Mouse (Mus musculus): ENCODE data around the gene Map3k13.
"Not testable (repeated sequence)": the region's sequence is repeated elsewhere in the genome, so short reads cannot be mapped to it uniquely, and the experiment has no call there.

Gene Map3k13

DNA sequence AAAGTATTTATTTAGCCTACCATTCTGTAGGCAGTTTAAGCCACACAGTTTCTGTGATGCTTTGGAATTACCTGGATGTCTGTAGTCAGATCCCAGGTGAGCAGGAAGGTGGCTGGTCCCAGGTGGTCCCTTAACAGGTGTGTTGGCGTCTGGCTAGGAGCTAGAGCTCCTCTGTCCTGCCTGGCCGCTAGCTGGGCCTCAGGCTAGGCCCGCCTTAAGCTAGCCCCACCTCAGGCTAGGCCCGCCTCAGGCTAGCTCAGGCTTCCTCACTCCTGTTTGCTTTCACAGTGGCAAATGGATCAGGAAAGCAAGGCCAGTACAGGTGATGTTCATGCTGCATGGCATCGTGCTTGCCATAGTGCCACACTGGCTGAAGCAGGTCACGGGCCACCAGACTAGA is 112.8 kb downstream of the Map3k13 start:
- no peak for DNase-seq (ENCODE audit: low read depth)

DNA sequence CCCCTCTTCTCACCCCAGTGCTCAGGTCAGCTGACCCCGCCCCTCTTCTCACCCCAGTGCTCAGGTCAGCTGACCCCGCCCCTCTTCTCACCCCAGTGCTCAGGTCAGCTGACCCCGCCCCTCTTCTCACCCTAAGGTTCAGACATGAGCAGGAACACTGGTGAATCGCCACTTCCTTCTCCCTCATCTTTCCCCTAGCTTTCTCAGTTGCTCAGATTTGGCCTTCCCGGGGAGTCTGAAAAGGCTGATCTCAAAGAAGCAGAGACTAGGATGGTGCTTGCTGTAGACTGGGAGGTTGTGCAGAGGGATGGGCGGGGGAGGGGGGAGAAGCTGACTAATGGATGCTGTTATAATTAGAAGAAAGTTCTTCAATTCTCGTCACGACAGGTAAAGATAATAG is 114.8 kb downstream of the Map3k13 start:
- DNase-seq (ENCODE audit: low read depth), result not testable (repeated sequence)

DNA sequence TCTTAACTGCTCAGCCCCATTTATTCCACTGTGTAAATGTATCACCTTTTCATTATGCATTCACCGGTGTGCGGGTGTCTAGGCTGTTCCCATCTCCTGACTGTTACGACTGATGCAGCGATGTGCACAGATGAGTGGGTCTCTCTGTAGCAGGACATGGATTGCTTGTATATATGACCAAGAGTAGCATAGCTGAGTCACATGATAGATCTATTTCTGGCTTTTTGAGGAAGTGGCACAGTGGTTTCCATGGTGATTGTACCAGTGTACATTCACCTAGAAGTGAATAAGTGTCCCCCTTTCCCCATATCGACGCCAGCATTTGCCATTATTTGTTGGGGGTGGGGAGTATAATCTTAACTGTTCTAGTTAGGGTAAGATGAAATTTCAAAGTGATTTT is 119.2 kb downstream of the Map3k13 start:
- DNase-seq (ENCODE audit: low read depth), result no peak

DNA sequence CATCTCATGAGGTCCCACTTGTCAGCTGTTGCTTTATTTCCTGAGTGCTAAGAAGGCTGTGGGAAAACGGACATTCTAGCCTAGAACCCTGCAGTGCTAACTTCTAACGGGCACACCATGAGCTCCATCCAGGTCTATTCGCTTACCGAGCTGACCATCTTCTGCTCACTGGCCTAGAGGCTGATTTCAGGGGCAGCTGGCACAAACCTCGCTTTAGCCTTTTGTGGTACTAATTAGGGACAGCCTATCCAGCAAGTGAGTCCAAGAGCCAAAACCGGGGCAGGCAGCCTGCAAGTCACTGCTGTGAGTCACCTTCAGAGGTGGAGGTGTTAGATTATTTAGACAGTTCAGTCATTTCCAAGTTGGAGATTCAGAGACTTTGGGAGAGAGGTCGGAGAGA is 122.5 kb downstream of the Map3k13 start:
- no peak for DNase-seq (ENCODE audit: low read depth)

DNA sequence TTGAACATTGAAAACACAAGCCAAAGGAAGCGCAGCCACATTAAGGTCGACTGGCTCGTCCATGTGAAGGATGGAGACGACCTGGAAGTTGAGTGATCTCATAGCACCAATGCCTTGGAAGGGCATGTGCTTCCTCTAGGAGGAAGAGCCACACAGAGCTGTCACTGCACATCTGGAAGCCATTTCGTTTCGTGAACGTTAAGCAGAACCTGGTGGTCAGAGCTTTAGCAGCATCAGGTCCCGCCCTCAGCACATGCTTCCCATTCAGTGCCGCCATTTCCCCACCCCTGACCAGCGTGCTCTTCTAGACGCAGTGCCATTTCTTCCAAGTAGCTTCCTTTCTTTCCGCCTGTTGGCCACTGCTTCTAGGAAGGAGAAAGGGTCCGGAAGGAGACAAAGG is 134.3 kb downstream of the Map3k13 start:
- DNase-seq (ENCODE audit: low read depth), result no peak

DNA sequence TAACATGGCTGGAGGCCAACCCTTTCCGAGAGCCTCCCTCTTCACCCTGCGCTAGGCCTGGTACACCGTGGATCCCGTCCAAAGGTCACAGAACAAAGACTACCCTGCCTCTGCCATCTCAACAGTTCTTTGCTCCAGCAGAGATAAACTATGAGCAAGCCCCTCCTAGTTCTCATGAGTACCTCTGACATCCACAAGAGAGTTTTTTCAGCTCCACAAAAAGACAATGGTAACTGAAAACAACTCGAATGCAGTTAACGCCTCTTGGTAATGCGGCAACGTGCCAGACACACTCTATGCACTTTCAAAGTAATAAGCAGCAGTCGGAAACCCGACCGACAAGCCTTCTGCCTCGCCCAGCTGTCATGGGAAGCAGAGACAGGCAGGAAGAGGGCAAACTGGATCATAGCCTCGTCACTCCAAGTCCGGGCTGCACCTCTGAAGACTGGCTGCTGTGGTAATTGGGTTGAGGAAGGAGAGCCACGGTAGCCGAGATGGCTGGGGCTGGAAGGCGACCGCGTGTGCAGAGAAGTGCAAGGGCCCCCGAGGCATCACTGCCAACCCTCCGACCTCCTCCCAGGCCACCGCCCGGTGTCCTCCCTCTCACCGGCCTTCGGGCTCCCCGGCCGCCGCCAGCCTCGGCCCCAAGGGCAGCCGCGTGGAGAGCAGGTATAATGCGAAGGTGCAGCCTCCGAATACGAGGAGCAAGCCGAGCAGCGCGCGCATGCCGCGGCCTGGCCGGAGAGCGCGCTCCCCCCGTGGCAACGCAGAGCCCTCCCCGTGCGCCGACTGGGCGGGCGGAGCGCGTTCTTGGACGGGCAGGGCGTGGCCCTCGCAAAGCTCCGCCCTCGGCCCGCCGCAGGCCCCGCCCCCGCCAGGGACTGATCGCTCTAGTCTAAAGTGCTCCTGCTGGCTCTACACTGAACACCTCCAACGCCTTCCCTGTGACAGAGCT is 152.9 kb downstream of the Map3k13 start, which contains the start of gene Tmem41a:
Tmem41a (minus strand) TSS at position 792 of the 955 bp plus-strand sequence.
- peak; percentile 89 for DNase-seq (ENCODE audit: low read depth)

DNA sequence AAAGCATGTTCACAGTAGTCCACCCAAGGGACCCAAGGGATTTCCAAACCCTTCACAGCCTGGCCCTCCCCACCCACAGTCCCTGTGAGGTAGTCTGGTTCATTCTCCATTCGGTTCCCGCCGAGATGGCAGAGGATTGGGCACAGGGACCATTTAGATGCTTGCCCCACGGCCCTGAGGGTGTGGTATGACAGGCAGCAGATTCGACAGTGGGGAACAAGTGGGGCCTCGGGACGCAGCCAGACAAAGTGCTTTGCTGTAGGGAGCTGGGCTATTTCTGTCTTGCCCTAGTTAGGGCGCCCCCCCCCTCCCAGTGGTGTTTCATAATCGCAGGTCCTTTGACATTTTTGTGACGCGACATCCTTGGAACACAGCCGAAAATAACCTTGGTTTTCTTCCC is 161.4 kb downstream of the Map3k13 start:
- no peak for DNase-seq (ENCODE audit: low read depth)

DNA sequence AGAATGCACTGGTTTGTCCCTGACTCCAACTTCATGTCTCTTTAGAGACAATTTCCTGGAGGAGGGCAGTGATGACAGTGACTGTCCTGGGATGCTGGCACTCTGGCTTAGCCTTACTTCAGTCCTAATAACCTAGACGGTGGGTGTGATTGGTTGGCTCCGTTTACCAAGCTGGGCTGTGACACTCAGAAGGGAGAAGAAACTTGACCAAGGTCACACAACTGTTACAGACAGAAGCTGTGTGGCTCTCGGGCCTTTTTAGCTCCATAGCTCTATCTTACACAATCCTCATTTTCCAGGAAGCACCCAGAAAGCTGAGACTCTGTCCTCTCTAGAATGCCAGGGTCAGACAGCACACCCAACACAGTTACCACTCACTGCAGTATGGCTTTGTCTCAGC is 171.4 kb downstream of the Map3k13 start:
- DNase-seq (ENCODE audit: low read depth), result no peak

DNA sequence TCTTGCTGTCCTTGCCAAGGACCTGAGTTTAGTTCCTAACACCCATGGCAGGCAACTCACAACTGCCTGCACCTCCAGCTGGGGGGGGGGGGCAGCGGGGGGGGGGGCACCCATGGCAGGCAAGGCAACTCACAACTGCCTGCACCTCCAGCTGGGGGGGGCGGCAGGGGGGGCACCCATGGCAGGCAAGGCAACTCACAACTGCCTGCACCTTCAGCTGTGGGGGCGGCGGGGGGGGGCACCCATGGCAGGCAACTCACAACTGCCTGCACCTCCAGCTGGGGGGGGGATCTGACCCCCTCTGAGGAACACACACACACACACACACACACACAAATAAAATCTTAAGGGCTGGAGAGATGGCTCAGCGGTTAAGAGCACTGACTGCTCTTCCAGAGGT is 175.7 kb downstream of the Map3k13 start:
- DNase-seq (ENCODE audit: low read depth), result no peak

DNA sequence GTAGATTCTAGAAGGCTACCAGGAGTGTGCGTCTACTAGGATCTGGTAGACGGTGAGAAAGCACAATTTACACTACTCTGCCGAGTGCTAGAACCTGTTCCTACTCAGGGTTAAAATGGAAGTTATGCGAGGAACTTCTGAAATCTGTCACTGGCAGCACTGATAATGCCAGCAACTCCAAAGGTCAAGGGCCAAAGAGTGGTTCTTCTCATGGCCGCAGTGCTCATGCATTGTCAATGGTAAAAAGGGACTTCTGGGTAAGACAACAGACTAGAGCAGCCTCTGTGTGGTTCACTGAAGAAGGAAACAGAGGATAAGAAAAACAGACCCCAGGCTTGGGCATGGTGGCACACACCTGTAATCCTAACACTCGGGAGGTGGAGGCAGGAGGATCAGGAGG is 176.4 kb downstream of the Map3k13 start:
- DNase-seq (ENCODE audit: low read depth), result no peak

DNA sequence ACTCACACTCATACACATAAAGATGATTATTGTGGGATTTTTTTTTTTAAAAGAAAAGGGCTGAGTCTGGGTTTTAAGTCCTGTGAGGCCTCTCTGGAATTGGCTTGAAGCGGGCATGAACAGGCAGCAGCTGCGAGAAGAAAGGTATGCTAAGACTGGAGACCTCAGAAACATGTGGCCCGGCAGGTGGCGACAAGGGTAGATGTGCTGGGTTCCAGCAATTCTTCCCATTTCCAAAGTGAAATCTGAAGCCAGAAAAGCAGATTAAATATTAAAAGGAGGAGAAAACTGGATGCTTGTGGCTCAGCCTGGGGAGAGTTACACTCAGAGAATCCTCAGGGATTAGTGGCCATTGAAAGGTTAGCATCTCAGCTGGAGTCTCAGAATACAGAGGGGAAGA is 177.3 kb downstream of the Map3k13 start:
- DNase-seq (ENCODE audit: low read depth), result no peak

DNA sequence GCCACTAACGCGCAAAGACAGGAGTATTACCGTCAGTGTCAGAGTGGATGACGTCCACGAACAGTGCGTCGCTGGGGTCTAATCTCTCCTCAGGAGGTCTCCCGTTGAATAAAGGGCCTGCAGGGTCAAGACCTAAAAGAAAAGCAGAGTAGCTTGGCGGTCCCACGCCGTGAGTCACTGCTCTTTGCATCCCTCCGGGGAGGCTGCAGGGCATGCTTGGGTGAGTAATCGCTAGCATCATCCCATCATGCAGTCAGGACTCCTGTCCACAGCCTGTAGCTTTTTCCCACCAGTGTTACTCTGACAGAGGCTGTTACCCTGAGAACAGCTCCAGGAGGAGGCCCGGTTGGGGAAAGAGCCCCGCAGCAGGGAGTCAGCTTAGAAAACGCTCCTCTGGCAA is 182.1 kb downstream of the Map3k13 start:
- DNase-seq (ENCODE audit: low read depth), result no peak

DNA sequence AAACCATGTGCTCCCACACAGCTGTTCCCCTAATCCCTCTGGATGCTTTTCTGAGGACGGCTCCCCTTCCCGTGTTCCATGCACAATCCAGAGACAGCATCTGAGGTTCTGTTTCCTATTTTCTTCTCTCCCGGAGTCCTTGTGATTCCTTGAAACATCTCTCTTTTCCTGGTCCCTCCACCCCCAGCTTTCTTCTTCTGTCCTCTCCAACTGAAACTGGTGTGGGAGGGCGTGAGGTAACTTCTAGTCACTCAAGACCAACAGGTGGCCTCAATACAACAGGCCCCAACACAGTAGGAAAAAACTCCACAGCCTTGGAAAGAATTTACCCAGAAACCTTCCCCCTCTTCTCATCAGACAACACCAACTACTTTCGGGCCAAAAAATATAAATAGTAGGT is 183.2 kb downstream of the Map3k13 start:
- DNase-seq (ENCODE audit: low read depth), result no peak
